Mouse (Mus musculus) liver, embryonic 14.5 days (tissue): Measurements from ENCODE around the gene St6galnac3. TPM values are rescaled to one million over a fixed set of nuclear protein-coding genes. Genes with fewer than 3 reads are reported as not detected.

ENCODE experiments used
- ATAC-seq: fragments of 200-750 bp; cut with Nextera tagmentation; 2 replicates; pipeline ENCODE4 v1.8.0; 2017; ENCODE audit warnings: moderate number of reproducible peaks, mild to moderate bottlenecking, moderate library complexity; ENCODE audit not compliant: insufficient read depth
- DNase-seq, 3 experiments: peaks; one replicate each; pipeline ENCODE4 v3.0.0-alpha.2; 2012 to 2013; ENCODE audit warnings: low read depth in 3 of 3, low spot score in 3 of 3
- H3K27ac ChIP-seq: fragments of 300-500 bp; sonication (generic); 2 replicates; pipeline ENCODE4 v1.5.1; 2014; ENCODE audit warnings: moderate library complexity, mild to moderate bottlenecking, control low read depth, inconsistent platforms
- H3K27me3 ChIP-seq: fragments of 300-500 bp; sonication (generic); 2 replicates; pipeline ENCODE4 v1.6.1; 2014; ENCODE audit warnings: mild to moderate bottlenecking, low read length, moderate library complexity; ENCODE audit not compliant: control insufficient read depth, insufficient read depth
- H3K36me3 ChIP-seq: fragments of 300-500 bp; sonication (generic); replicated peaks from 2 replicates; pipeline ENCODE4 v1.6.1; 2014; ENCODE audit warnings: low read depth; ENCODE audit not compliant: control insufficient read depth, insufficient read depth
- H3K4me1 ChIP-seq, 2 experiments: fragments of 200-500 bp in 1 of 2; fragments of 300-500 bp in 1 of 2; sonication (generic) in 1 of 2; replicated peaks; 2 replicates each; pipeline ENCODE4 v1.6.1; 2012 to 2014; ENCODE audit warnings: antibody characterized with exemption in 1 of 2, inconsistent platforms in 1 of 2, low read length in 1 of 2; ENCODE audit not compliant: control insufficient read depth in 2 of 2, insufficient read depth in 2 of 2
- H3K4me2 ChIP-seq: fragments of 300-500 bp; sonication (generic); 2 replicates; pipeline ENCODE4 v1.6.1; 2014; ENCODE audit warnings: low read depth, mild to moderate bottlenecking, control low read depth, moderate library complexity
- H3K4me3 ChIP-seq, 2 experiments: fragments of 200-500 bp in 1 of 2; fragments of 300-500 bp in 1 of 2; sonication (generic) in 1 of 2; 2 replicates each; pipeline ENCODE4 v1.5.1; 2012 to 2014; ENCODE audit warnings: low read depth in 2 of 2, low read length in 2 of 2, mild to moderate bottlenecking in 2 of 2, control low read depth in 1 of 2, inconsistent platforms in 1 of 2, moderate library complexity in 1 of 2; ENCODE audit not compliant: insufficient read depth in 1 of 2
- H3K9ac ChIP-seq: fragments of 300-500 bp; sonication (generic); replicated peaks from 2 replicates; pipeline ENCODE4 v1.6.1; 2014; ENCODE audit warnings: mild to moderate bottlenecking, control low read depth, moderate library complexity
- H3K9me3 ChIP-seq: fragments of 300-500 bp; sonication (generic); 2 replicates; pipeline ENCODE4 v1.6.1; 2016; ENCODE audit warnings: low read length, mixed read lengths; ENCODE audit not compliant: control insufficient read depth
- CTCF ChIP-seq: IDR thresholded peaks from 2 replicates; pipeline ENCODE4 v1.5.1; 2016; ENCODE audit warnings: antibody characterized with exemption, low read depth, control low read depth
- EP300 ChIP-seq: IDR thresholded peaks from 2 replicates; pipeline ENCODE4 v1.6.1; 2016; ENCODE audit warnings: antibody characterized with exemption, low read depth
- WGBS: fragments of 180-500 bp; shearing (Covaris S2); extraction: QIAGEN DNeasy Blood & Tissue Kit; methylation state at CpG from one replicate; pipeline ENCODE4 v1.1.7; 2014; ENCODE audit not compliant: insufficient replicate concordance; 5-methylcytosine and 5-hydroxymethylcytosine counted together
- polyA plus RNA-seq, 2 experiments: library from polyadenylated mRNA; depleted of rRNA in 1 of 2; stranded (reverse) in 1 of 2; unstranded in 1 of 2; fragments of >200 nt; fragmentation: Nextera tagmentation in 1 of 2; extraction: Ambion mirVana in 1 of 2; gene quantifications; 2 replicates each; pipeline versions ENCODE4 v1.2.1 to v1.2.3; 2012 to 2014

St6galnac3 gene
- polyA plus RNA-seq, 2 experiments = 2.9 to 5.7 TPM

- no peaks in the 10 kb centered on the region for H3K36me3 ChIP-seq
- H3K27ac ChIP-seq = no peak overlapping the region
- H3K4me2 ChIP-seq = no peak overlapping the region
- ATAC-seq = no peak
- TF ChIP-seq EP300 = no peak
- TF ChIP-seq CTCF = no peak
- no peaks in the 10 kb centered on the region for H3K9me3 ChIP-seq
- H3K4me3 ChIP-seq = no peak overlapping the region
- WGBS = 57% methylated on average over 2 of the region's 2 CpGs
- no peaks in the 10 kb centered on the region for H3K4me1 ChIP-seq
- no peaks in the 10 kb centered on the region for H3K27me3 ChIP-seq
- no peak for DNase-seq
- no peak overlapping the region for H3K9ac ChIP-seq
Measured at GRCm38 (mm10) chr3:153190742-153191141, 534.2 kb downstream of the St6galnac3 start.

- Histone ChIP-seq H3K27ac (no peak overlapping the region), H3K4me1 (no peaks in the 10 kb centered on the region), H3K36me3 (no peaks in the 10 kb centered on the region), H3K9me3 (no peaks in the 10 kb centered on the region), H3K27me3 (no peaks in the 10 kb centered on the region), H3K9ac (no peak overlapping the region), H3K4me2 (no peak overlapping the region), H3K4me3 (no peak overlapping the region)
- TF ChIP-seq CTCF (no peak), EP300 (no peak)
- WGBS = 65% methylated on average over 6 of the region's 6 CpGs
- DNase-seq = no peak
- no peak for ATAC-seq
Measured at GRCm38 (mm10) chr3:153189685-153190467, 535.1 kb downstream of the St6galnac3 start.

- H3K4me2 ChIP-seq = no peak overlapping the region
- H3K4me3 ChIP-seq = no peak overlapping the region
- no peaks in the 10 kb centered on the region for H3K27me3 ChIP-seq
- ATAC-seq = no peak
- TF ChIP-seq CTCF (no peak), EP300 (no peak)
- no peaks in the 10 kb centered on the region for H3K36me3 ChIP-seq
- no peak for DNase-seq
- no peak overlapping the region for H3K9ac ChIP-seq
- no peaks in the 10 kb centered on the region for H3K9me3 ChIP-seq
- no peak overlapping the region for H3K27ac ChIP-seq
- WGBS = 53% methylated on average over 2 of the region's 2 CpGs
- no peaks in the 10 kb centered on the region for H3K4me1 ChIP-seq
Measured at GRCm38 (mm10) chr3:153188224-153188623, 536.8 kb downstream of the St6galnac3 start.

- ATAC-seq = no peak
- no peaks in the 10 kb centered on the region for H3K9me3 ChIP-seq
- H3K4me1 ChIP-seq = no peaks in the 10 kb centered on the region
- H3K27ac ChIP-seq = no peak overlapping the region
- 64% methylated on average over 3 of the region's 3 CpGs for WGBS
- no peak overlapping the region for H3K4me3 ChIP-seq
- no peaks in the 10 kb centered on the region for H3K36me3 ChIP-seq
- H3K9ac ChIP-seq = no peak overlapping the region
- H3K4me2 ChIP-seq = no peak overlapping the region
- DNase-seq = no peak
- no peaks in the 10 kb centered on the region for H3K27me3 ChIP-seq
- no peak for TF ChIP-seq EP300
- TF ChIP-seq CTCF = no peak
Measured at GRCm38 (mm10) chr3:153185117-153185516, 539.9 kb downstream of the St6galnac3 start.

GRCm38 (mm10) chr3:153181242-153181641, 543.7 kb downstream of the St6galnac3 start:
- 52% methylated on average over 6 of the region's 6 CpGs for WGBS
- H3K9me3 ChIP-seq = no peaks in the 10 kb centered on the region
- no peak for ATAC-seq
- no peaks in the 10 kb centered on the region for H3K4me1 ChIP-seq
- no peak for TF ChIP-seq EP300
- TF ChIP-seq CTCF = no peak
- no peaks in the 10 kb centered on the region for H3K27me3 ChIP-seq
- no peak overlapping the region for H3K9ac ChIP-seq
- H3K36me3 ChIP-seq = no peaks in the 10 kb centered on the region
- no peak overlapping the region for H3K4me2 ChIP-seq
- H3K4me3 ChIP-seq = no peak overlapping the region
- DNase-seq = no peak
- H3K27ac ChIP-seq = no peak overlapping the region
